Mouse (Mus musculus) C2C12 (cell line): ENCODE results near the gene Acat2.
"Not testable (repeated sequence)": the region's sequence is repeated elsewhere in the genome, so short reads cannot be mapped to it uniquely, and the experiment has no call there.

Experiments used
- CTCF ChIP-seq: IDR thresholded peaks from one replicate; pipeline ENCODE4 v1.5.1; 2011; ENCODE audit not compliant: control insufficient read depth, insufficient read depth, insufficient read length
- MYOG ChIP-seq: IDR thresholded peaks from one replicate; pipeline ENCODE4 v1.6.1; 2011; ENCODE audit not compliant: control insufficient read depth, insufficient read length; ENCODE audit errors: extremely low read depth

DNA sequence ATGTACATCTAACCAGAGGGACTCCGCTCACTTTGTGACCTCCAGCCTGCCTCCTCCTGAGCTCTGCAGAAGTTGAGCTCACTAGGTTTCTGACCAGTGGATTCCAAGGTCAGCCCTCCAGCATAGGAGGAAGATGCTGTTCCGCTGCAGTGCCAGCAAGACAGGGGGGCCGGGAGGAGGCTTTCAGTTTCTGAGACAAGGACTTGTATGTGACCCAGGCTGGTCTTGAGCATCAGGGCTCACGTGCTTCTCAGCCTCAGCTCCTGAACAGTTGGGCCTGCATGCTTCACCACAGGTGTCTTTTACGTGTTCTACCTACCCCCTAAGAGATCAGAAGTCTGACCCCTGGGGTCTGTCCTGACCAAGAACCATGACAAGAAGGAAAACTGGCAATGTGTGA lies 29.0 kb downstream of the Acat2 start:
- not testable (repeated sequence) for TF ChIP-seq CTCF, MYOG
